ENCODE assay signal across 9 mouse cellular contexts in genomic region chr7:80919647-80920008, GRCm38 (mm10).
"Had no signal": no experiment of that assay in that cellular context is flagged by ENCODE, and none has a peak within 500 bp of the region (broad histone marks: within the 10 kb centered on the region; RNA-seq: fewer than 3 reads in every experiment).

No protein-coding gene starts in this region.

- H3K4me1 ChIP-seq: limb, embryonic 10.5 days; lung, embryonic 15.5 days; midbrain, embryonic 13.5 days had no signal

- H3K27me3 ChIP-seq: lung, embryonic 15.5 days; midbrain, embryonic 13.5 days had no signal

- H3K4me3 ChIP-seq: left cerebral cortex, adult 2 months; limb, embryonic 10.5 days; lung, embryonic 15.5 days; midbrain, embryonic 13.5 days had no signal

- H3K27ac ChIP-seq: kidney, postnatal 0 days; left cerebral cortex, adult 2 months; limb, embryonic 10.5 days; lung, embryonic 15.5 days; midbrain, embryonic 13.5 days had no signal

- H3K9ac ChIP-seq: lung, embryonic 15.5 days; midbrain, embryonic 13.5 days had no signal

- H3K9me3 ChIP-seq: limb, embryonic 10.5 days; lung, embryonic 15.5 days; midbrain, embryonic 13.5 days had no signal

- ATAC-seq: hindbrain, embryonic 16.5 days; midbrain, embryonic 13.5 days had no signal

- H3K4me2 ChIP-seq: lung, embryonic 15.5 days; midbrain, embryonic 13.5 days had no signal

- DNase-seq: kidney, adult 8-10 months; kidney, postnatal 36 days; right cerebral cortex, postnatal 14 days had no signal
